Mouse (Mus musculus) bone marrow, adult 2 months (tissue): ENCODE measurements around the gene Impdh1.

Experiments
- CTCF ChIP-seq: fragments of 200-500 bp; IDR thresholded peaks from 2 replicates; pipeline ENCODE4 v1.5.1; 2011; ENCODE audit warnings: low read length, control low read depth; ENCODE audit not compliant: control insufficient read depth, insufficient read depth
- POLR2A ChIP-seq: fragments of 200-500 bp; IDR thresholded peaks from 2 replicates; pipeline ENCODE4 v1.6.1; 2011; ENCODE audit warnings: low read depth, mild to moderate bottlenecking, control low read depth, low read length, borderline replicate concordance; ENCODE audit not compliant: control insufficient read depth

GRCm38 (mm10) chr6:29168871-29169270 is 47.3 kb downstream of the Impdh1 start:
- TF ChIP-seq CTCF (no peak), POLR2A (no peak)
